Mouse (Mus musculus): ENCODE data around the gene Fam207a. TPM values are rescaled to one million over a fixed set of nuclear protein-coding genes. Genes with fewer than 3 reads are reported as not detected.

Fam207a gene
- total RNA-seq, 1 experiment = 33.6 TPM

DNA sequence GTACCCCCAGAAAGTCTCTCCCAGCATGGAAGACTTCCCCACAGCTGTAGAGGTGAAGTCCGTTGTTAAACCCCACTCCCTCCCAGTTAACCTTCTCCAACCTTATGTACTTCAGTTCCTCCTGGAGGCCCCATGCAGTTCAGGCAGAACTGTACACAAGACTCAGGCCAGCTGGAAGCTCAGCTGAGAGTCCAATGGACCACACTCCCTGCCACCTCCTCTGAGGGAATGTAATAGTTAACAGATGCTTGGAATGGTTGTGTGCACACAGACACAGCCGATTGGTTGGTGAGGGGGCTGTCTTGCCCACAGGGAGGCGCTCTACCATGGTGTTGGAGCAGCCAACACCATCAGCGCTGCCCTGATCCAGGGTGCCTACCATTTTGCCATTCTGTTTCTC lies 73.3 kb downstream of the Fam207a start:
- TF ChIP-seq ZNF384 (IDR thresholded peaks at IDR 0.05; ENCODE audit: low read depth, low read length) (no peak), ZC3H11A (IDR thresholded peaks at IDR 0.05; ENCODE audit: borderline replicate concordance, low read depth, low read length) (no peak), CHD2 (IDR thresholded peaks at IDR 0.05; ENCODE audit: low read depth, low read length) (no peak), HCFC1 (IDR thresholded peaks at IDR 0.05; ENCODE audit: borderline replicate concordance, insufficient read depth, low read length) (no peak), MAFK (IDR thresholded peaks at IDR 0.05; ENCODE audit: insufficient read depth, low read depth, low read length) (no peak)
- no peak overlapping the region for H3K27ac ChIP-seq (ENCODE audit: insufficient read depth, low read depth, low read length, poor library complexity, severe bottlenecking)
- H3K4me1 ChIP-seq (ENCODE audit: control insufficient read depth in 2 of 2, insufficient read depth in 2 of 2, low read length in 2 of 2, poor library complexity in 1 of 2) = peaks cover 0 to 4% of the 10 kb centered on the region in 2 experiments; a peak in 1 of 4 replicates

DNA sequence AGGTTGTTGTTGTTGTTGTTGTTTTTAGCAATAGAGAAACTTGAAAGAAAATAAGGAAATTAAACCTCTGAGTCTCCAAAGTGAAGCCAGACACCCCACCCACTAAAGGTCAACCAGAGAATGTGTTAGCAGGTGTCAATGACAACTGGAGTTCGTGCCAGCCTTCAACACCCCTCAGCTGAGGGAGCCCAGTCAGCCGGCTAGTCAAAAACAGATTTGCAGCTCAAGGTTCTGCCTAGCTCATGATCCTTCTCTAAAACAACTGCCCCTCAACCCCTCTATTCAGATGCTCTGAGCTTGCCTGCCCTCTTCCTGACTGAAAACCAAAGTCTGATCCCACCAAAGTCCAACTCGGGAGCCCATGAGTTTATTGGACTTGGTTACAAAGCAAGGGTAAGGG lies 73.8 kb downstream of the Fam207a start:
- H3K27ac ChIP-seq (ENCODE audit: insufficient read depth, low read depth, low read length, poor library complexity, severe bottlenecking) = no peak overlapping the region
- no peak overlapping the region for H3K9ac ChIP-seq (ENCODE audit: insufficient read depth, low read depth, low read length, poor library complexity, severe bottlenecking)
- DNase-seq (ENCODE audit: low read depth, low spot score) = no peak
- H3K9me3 ChIP-seq (ENCODE audit: control insufficient read depth, insufficient read depth, low read depth, low read length) = no peaks in the 10 kb centered on the region
- peaks cover 0 to 4% of the 10 kb centered on the region in 2 experiments; a peak in 1 of 4 replicates for H3K4me1 ChIP-seq (ENCODE audit: control insufficient read depth in 2 of 2, insufficient read depth in 2 of 2, low read length in 2 of 2, poor library complexity in 1 of 2)
- H3K36me3 ChIP-seq (ENCODE audit: control insufficient read depth, insufficient read depth, low read length, poor library complexity, severe bottlenecking) = no peaks in the 10 kb centered on the region
- H3K4me3 ChIP-seq (ENCODE audit: insufficient read depth in 1 of 2, low read depth in 1 of 2, low read length in 2 of 2, poor library complexity in 1 of 2, severe bottlenecking in 1 of 2) = no peak overlapping the region
- TF ChIP-seq ZC3H11A (IDR thresholded peaks at IDR 0.05; ENCODE audit: borderline replicate concordance, low read depth, low read length) (no peak), ZNF384 (IDR thresholded peaks at IDR 0.05; ENCODE audit: low read depth, low read length) (no peak)
- in situ Hi-C loops (cut with MboI; ENCODE audit: low sequenced_read_pairs in 2 of 2, unreplicated experiment in 2 of 2) = no loop called here

More for the DNA sequence above, 73.3 kb downstream of the Fam207a start:
- Histone ChIP-seq H3K9ac (ENCODE audit: insufficient read depth, low read depth, low read length, poor library complexity, severe bottlenecking) (no peak overlapping the region), H3K4me3 (ENCODE audit: insufficient read depth in 1 of 2, low read depth in 1 of 2, low read length in 2 of 2, poor library complexity in 1 of 2, severe bottlenecking in 1 of 2) (no peak overlapping the region), H3K9me3 (ENCODE audit: control insufficient read depth, insufficient read depth, low read depth, low read length) (no peaks in the 10 kb centered on the region), H3K36me3 (ENCODE audit: control insufficient read depth, insufficient read depth, low read length, poor library complexity, severe bottlenecking) (no peaks in the 10 kb centered on the region)
- no peak for DNase-seq (ENCODE audit: low read depth, low spot score)
- in situ Hi-C loops (cut with MboI; ENCODE audit: low sequenced_read_pairs in 2 of 2, unreplicated experiment in 2 of 2) = no loop called here

GRCm38 (mm10) chr10:77440841-77441755 lies 74.5 kb downstream of the Fam207a start:
- in situ Hi-C loops (cut with MboI; ENCODE audit: low sequenced_read_pairs in 2 of 2, unreplicated experiment in 2 of 2) = no loop called here
- no peak for DNase-seq (ENCODE audit: low read depth, low spot score)
- Histone ChIP-seq H3K9me3 (ENCODE audit: control insufficient read depth, insufficient read depth, low read depth, low read length) (no peaks in the 10 kb centered on the region), H3K4me1 (ENCODE audit: control insufficient read depth in 2 of 2, insufficient read depth in 2 of 2, low read length in 2 of 2, poor library complexity in 1 of 2) (peaks cover 0 to 4% of the 10 kb centered on the region in 2 experiments; a peak in 1 of 4 replicates), H3K36me3 (ENCODE audit: control insufficient read depth, insufficient read depth, low read length, poor library complexity, severe bottlenecking) (no peaks in the 10 kb centered on the region), H3K27ac (ENCODE audit: insufficient read depth, low read depth, low read length, poor library complexity, severe bottlenecking) (no peak overlapping the region), H3K4me3 (ENCODE audit: insufficient read depth in 1 of 2, low read depth in 1 of 2, low read length in 2 of 2, poor library complexity in 1 of 2, severe bottlenecking in 1 of 2) (no peak overlapping the region; a peak in 1 of 4 replicates), H3K9ac (ENCODE audit: insufficient read depth, low read depth, low read length, poor library complexity, severe bottlenecking) (no peak overlapping the region)
- TF ChIP-seq ZC3H11A (IDR thresholded peaks at IDR 0.05; ENCODE audit: borderline replicate concordance, low read depth, low read length) = no peak
- TF ChIP-seq ZNF384 (IDR thresholded peaks at IDR 0.05; ENCODE audit: low read depth, low read length) = no peak
- no peak for TF ChIP-seq CHD2 (IDR thresholded peaks at IDR 0.05; ENCODE audit: low read depth, low read length)
- TF ChIP-seq MAFK (IDR thresholded peaks at IDR 0.05; ENCODE audit: insufficient read depth, low read depth, low read length) = no peak
- TF ChIP-seq HCFC1 (IDR thresholded peaks at IDR 0.05; ENCODE audit: borderline replicate concordance, insufficient read depth, low read length) = no peak

- no peak for TF ChIP-seq MAFK (IDR thresholded peaks at IDR 0.05; ENCODE audit: insufficient read depth, low read depth, low read length)
- TF ChIP-seq HCFC1 (IDR thresholded peaks at IDR 0.05; ENCODE audit: borderline replicate concordance, insufficient read depth, low read length) = no peak
- no peak for TF ChIP-seq ZC3H11A (IDR thresholded peaks at IDR 0.05; ENCODE audit: borderline replicate concordance, low read depth, low read length)
- TF ChIP-seq ZNF384 (IDR thresholded peaks at IDR 0.05; ENCODE audit: low read depth, low read length) = no peak
- TF ChIP-seq CHD2 (IDR thresholded peaks at IDR 0.05; ENCODE audit: low read depth, low read length) = no peak
- Histone ChIP-seq H3K9ac (ENCODE audit: insufficient read depth, low read depth, low read length, poor library complexity, severe bottlenecking) (no peak overlapping the region), H3K27ac (ENCODE audit: insufficient read depth, low read depth, low read length, poor library complexity, severe bottlenecking) (no peak overlapping the region), H3K4me3 (ENCODE audit: insufficient read depth in 1 of 2, low read depth in 1 of 2, low read length in 2 of 2, poor library complexity in 1 of 2, severe bottlenecking in 1 of 2) (no peak overlapping the region), H3K4me1 (ENCODE audit: control insufficient read depth in 2 of 2, insufficient read depth in 2 of 2, low read length in 2 of 2, poor library complexity in 1 of 2) (peaks cover 0 to 4% of the 10 kb centered on the region in 2 experiments; a peak in 1 of 4 replicates), H3K36me3 (ENCODE audit: control insufficient read depth, insufficient read depth, low read length, poor library complexity, severe bottlenecking) (no peaks in the 10 kb centered on the region), H3K9me3 (ENCODE audit: control insufficient read depth, insufficient read depth, low read depth, low read length) (no peaks in the 10 kb centered on the region)
- no peak for DNase-seq (ENCODE audit: low read depth, low spot score)
- in situ Hi-C loops (cut with MboI; ENCODE audit: low sequenced_read_pairs in 2 of 2, unreplicated experiment in 2 of 2) = no loop called here
Observed at GRCm38 (mm10) chr10:77440286-77440685, 75.3 kb downstream of the Fam207a start.
